Mouse (Mus musculus): Measurements from ENCODE around the gene Pomc. TPM values are rescaled to one million over a fixed set of nuclear protein-coding genes. Genes with fewer than 3 reads are reported as not detected.
"Not testable (repeated sequence)": the region's sequence is repeated elsewhere in the genome, so short reads cannot be mapped to it uniquely, and the experiment has no call there.

Gene Pomc
- polyA plus RNA-seq, 1 experiment from 2014 or later = 4.5 TPM

DNA sequence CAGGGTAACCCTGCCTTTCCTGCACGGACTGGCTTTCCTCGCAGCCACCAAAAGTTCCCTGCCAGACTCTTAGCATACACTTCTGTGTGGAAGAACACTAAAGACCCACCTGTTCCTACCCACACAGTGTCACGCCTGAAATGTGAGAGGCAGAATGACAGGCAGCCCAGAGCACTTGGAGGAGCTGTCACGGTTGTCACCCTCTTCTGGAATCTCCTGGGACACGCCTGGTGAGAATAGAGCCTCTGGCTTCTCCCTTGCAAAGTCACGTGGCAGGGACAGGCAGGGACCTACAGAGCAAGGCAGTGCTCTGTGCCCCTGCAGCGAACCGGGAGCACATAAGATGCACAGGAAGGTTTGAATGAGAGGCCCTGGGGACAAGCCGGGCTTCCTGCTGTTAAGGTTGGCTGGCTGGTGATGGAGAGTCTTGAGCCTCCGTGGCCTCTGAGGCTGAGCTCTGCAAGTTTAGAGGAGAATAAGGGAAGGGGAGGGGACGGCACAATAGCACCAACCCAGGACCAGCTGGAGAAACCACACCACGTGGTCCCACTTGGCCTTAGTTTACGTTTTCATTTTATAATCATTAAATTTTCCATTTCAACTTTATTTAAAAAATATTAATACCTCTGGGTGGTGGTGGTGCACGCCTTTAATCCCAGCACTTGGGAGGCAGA, 36.9 kb upstream of the Pomc start:
- no peaks in the 10 kb centered on the region for H3K27me3 ChIP-seq (ENCODE audit: control insufficient read depth, insufficient read depth, low read length)
- H3K4me3 ChIP-seq (replicated peaks; ENCODE audit: low read depth, low read length) = no peak overlapping the region
- peaks cover 5% of the 10 kb centered on the region; the same call in 1 of the 2 replicates for H3K4me1 ChIP-seq (ENCODE audit: control insufficient read depth, insufficient read depth, low read length)
- no peaks in the 10 kb centered on the region for H3K9me3 ChIP-seq (ENCODE audit: control insufficient read depth, low read length)
- H3K27ac ChIP-seq (replicated peaks; ENCODE audit: low read depth, low read length) = no peak overlapping the region
- H3K4me2 ChIP-seq (ENCODE audit: low read length) = peak overlapping the region; percentile 15; the same call in 1 of the 2 replicates
- ATAC-seq (ENCODE audit: low FRiP score, low TSS enrichment) = peak; percentile 64
- H3K9ac ChIP-seq (replicated peaks; ENCODE audit: low read length) = no peak overlapping the region
- peak; percentile 56 for DNase-seq
- H3K36me3 ChIP-seq (ENCODE audit: control insufficient read depth, insufficient read depth, low read length) = peaks cover 7% of the 10 kb centered on the region; the same call in 1 of the 2 replicates
- 17% methylated on average over 14 of the region's 14 CpGs for WGBS

DNA sequence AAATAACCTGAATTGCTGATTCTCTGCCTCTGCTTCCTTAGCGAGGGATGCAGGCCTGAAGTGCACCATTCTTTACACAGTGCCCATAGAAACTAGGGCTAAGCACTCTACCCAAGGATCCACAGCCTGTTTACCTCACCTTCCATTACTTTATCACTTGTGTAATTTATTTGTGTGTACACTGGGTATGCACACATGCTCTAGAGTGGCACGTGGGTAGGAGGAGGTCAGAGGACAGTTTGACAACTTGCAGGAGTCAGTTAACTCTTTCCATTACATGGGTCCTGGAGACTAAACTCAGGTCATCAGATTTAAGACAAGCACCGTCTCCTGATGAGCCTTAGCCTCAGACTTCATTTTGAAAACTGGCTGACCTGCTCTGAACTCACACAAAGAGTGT, 36.2 kb upstream of the Pomc start:
- DNase-seq = no peak
- peaks cover 5% of the 10 kb centered on the region; the same call in 1 of the 2 replicates for H3K4me1 ChIP-seq (ENCODE audit: control insufficient read depth, insufficient read depth, low read length)
- no peaks in the 10 kb centered on the region for H3K27me3 ChIP-seq (ENCODE audit: control insufficient read depth, insufficient read depth, low read length)
- no peak overlapping the region for H3K27ac ChIP-seq (replicated peaks; ENCODE audit: low read depth, low read length)
- no peak for ATAC-seq (ENCODE audit: low FRiP score, low TSS enrichment)
- H3K4me3 ChIP-seq (replicated peaks; ENCODE audit: low read depth, low read length) = no peak overlapping the region
- peaks cover 7% of the 10 kb centered on the region; the same call in 1 of the 2 replicates for H3K36me3 ChIP-seq (ENCODE audit: control insufficient read depth, insufficient read depth, low read length)
- 71% methylated on average over 3 of the region's 3 CpGs for WGBS
- H3K9me3 ChIP-seq (ENCODE audit: control insufficient read depth, low read length) = no peaks in the 10 kb centered on the region
- no peak overlapping the region for H3K4me2 ChIP-seq (ENCODE audit: low read length)
- H3K9ac ChIP-seq (replicated peaks; ENCODE audit: low read length) = no peak overlapping the region

DNA sequence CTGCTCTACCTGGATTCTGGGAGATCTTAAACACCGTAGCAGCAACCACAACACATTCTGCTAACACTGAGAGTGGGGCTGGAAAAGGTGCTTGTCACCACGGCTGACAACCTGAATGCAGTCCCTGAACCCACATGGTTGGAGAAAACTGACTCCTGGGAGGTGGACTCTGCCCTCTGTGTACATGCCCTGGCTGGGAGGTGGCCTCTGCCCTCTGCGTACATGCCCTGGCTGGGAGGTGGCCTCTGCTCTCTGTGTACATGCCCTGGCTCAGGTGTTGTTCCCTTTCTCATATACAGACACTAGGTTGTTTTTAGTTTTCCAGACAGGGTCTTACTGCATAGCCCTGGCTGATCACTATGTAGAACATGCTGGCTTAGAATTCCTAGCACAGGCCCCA, 35.3 kb upstream of the Pomc start:
- Histone ChIP-seq H3K4me2 (ENCODE audit: low read length) (no peak overlapping the region), H3K4me1 (ENCODE audit: control insufficient read depth, insufficient read depth, low read length) (peaks cover 5% of the 10 kb centered on the region; the same call in 1 of the 2 replicates), H3K36me3 (ENCODE audit: control insufficient read depth, insufficient read depth, low read length) (peaks cover 5% of the 10 kb centered on the region; the same call in 1 of the 2 replicates), H3K9ac (replicated peaks; ENCODE audit: low read length) (no peak overlapping the region), H3K27me3 (ENCODE audit: control insufficient read depth, insufficient read depth, low read length) (no peaks in the 10 kb centered on the region), H3K27ac (replicated peaks; ENCODE audit: low read depth, low read length) (no peak overlapping the region), H3K4me3 (replicated peaks; ENCODE audit: low read depth, low read length) (no peak overlapping the region), H3K9me3 (ENCODE audit: control insufficient read depth, low read length) (no peaks in the 10 kb centered on the region)
- ATAC-seq (ENCODE audit: low FRiP score, low TSS enrichment) (no peak), DNase-seq (no peak)
- 90% methylated on average over 3 of the region's 3 CpGs for WGBS

DNA sequence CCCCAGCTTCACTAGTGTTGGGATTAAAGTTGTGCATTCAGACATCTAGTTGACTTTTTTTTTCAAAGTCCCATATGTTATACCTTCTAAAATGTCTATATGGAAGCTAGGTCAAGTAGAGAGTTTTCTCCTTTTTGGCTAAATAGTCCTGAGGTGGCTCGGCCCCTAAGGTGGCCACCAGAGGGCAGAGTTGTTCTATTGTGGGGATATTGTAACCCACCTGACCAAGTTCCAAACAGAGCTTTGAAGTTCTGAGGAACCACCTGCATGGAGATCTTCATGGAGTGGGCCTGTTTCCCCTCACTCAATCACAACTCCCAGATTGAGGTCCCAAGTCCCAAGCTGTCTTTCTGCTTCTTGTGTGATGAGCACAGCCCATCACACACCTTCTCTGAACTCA, 28.6 kb upstream of the Pomc start:
- no peak overlapping the region for H3K9ac ChIP-seq (replicated peaks; ENCODE audit: low read length)
- no peak overlapping the region for H3K27ac ChIP-seq (replicated peaks; ENCODE audit: low read depth, low read length)
- H3K27me3 ChIP-seq (ENCODE audit: control insufficient read depth, insufficient read depth, low read length) = no peaks in the 10 kb centered on the region
- DNase-seq (peak; percentile 88), ATAC-seq (ENCODE audit: low FRiP score, low TSS enrichment) (no peak)
- no peaks in the 10 kb centered on the region for H3K4me1 ChIP-seq (ENCODE audit: control insufficient read depth, insufficient read depth, low read length)
- H3K4me2 ChIP-seq (ENCODE audit: low read length) = no peak overlapping the region
- H3K9me3 ChIP-seq (ENCODE audit: control insufficient read depth, low read length) = no peaks in the 10 kb centered on the region
- no peak overlapping the region for H3K4me3 ChIP-seq (replicated peaks; ENCODE audit: low read depth, low read length)
- H3K36me3 ChIP-seq (ENCODE audit: control insufficient read depth, insufficient read depth, low read length) = no peaks in the 10 kb centered on the region
- 0% methylated on average over 1 of the region's 1 CpGs for WGBS

DNA sequence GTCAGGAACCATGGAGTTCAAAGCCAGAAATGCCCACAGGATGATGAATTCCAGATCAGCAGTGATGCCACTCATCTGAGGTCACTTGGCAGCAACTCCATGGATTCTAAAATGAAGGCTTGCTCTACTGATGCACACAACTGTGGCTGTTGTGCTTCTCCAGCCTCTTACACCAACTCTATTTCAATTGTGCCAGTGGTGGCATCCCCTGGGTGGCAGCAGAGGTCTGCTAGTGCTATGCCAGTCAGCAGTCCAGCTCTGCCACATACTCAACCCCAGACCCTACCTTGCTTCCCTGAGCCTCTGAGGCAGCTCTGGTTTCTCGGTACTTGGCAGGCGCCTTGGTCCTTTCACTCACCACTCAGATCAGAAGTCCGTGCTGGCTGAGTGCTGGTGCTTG, 25.9 kb upstream of the Pomc start:
- Histone ChIP-seq H3K4me1 (ENCODE audit: control insufficient read depth, insufficient read depth, low read length) (no peaks in the 10 kb centered on the region), H3K9me3 (ENCODE audit: control insufficient read depth, low read length) (no peaks in the 10 kb centered on the region), H3K27me3 (ENCODE audit: control insufficient read depth, insufficient read depth, low read length) (no peaks in the 10 kb centered on the region), H3K4me3 (replicated peaks; ENCODE audit: low read depth, low read length) (no peak overlapping the region), H3K36me3 (ENCODE audit: control insufficient read depth, insufficient read depth, low read length) (no peaks in the 10 kb centered on the region), H3K4me2 (ENCODE audit: low read length) (no peak overlapping the region), H3K27ac (replicated peaks; ENCODE audit: low read depth, low read length) (no peak overlapping the region), H3K9ac (replicated peaks; ENCODE audit: low read length) (no peak overlapping the region)
- ATAC-seq (ENCODE audit: low FRiP score, low TSS enrichment) (no peak), DNase-seq (no peak)
- WGBS = 88% methylated on average over 3 of the region's 3 CpGs

DNA sequence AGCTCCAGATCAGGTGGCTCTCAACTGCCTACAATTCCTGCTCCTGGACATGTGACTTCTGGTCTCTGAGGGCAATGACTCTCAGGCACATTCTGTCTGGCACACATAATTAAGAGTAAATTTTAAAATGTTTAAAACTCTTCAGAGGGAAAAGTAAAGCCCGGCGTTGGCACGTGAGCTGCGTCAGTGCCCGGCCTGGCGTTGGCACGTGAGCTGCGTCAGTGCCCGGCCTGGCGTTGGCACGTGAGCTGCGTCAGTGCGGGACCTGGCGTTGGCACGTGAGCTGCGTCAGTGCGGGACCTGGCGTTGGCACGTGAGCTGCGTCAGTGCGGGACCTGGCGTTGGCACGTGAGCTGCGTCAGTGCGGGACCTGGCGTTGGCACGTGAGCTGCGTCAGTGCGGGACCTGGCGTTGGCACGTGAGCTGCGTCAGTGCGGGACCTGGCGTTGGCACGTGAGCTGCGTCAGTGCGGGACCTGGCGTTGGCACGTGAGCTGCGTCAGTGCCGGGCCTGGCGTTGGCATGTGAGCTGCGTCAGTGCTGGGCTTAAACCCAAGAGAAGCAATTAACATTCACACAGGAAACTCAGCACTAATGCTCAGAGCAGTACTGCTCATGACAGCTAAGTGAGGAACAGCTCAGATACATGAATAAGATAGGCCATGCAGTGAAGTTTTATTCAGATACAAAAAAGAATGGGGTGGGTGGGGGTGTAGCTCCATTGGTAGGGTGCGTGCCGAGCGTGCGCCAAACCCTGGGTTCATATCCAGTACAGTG, 24.5 kb upstream of the Pomc start:
- H3K36me3 ChIP-seq (ENCODE audit: control insufficient read depth, insufficient read depth, low read length); H3K27ac ChIP-seq (replicated peaks; ENCODE audit: low read depth, low read length); H3K9me3 ChIP-seq (ENCODE audit: control insufficient read depth, low read length); H3K27me3 ChIP-seq (ENCODE audit: control insufficient read depth, insufficient read depth, low read length); H3K4me3 ChIP-seq (replicated peaks; ENCODE audit: low read depth, low read length); ATAC-seq (ENCODE audit: low FRiP score, low TSS enrichment); H3K4me2 ChIP-seq (ENCODE audit: low read length); DNase-seq; H3K9ac ChIP-seq (replicated peaks; ENCODE audit: low read length); H3K4me1 ChIP-seq (ENCODE audit: control insufficient read depth, insufficient read depth, low read length): not testable (repeated sequence)
- 94% methylated on average over 30 of the region's 47 CpGs for whole genome bisulfite sequencing

DNA sequence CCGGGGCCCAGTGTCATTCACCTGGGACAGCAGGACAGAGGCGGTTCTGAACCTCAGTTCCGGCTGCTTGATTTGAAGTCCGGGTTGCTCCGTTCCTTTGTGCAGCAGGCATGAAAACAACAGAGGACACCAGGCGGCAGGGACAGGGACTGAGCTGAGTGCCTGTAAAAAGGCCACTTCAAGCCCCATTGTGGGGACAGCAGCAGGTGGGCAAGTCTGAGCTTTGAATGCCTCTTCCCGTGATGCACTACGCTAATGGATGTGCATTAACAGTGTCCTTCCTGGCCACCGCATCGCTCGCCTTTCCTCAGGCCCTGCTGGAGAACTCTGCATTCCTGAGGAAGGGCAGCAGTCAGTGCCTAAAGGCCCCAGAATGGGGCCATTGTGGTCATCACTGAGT, 12.7 kb upstream of the Pomc start:
- Histone ChIP-seq H3K27ac (replicated peaks; ENCODE audit: low read depth, low read length) (no peak overlapping the region), H3K36me3 (ENCODE audit: control insufficient read depth, insufficient read depth, low read length) (no peaks in the 10 kb centered on the region), H3K9ac (replicated peaks; ENCODE audit: low read length) (no peak overlapping the region), H3K27me3 (ENCODE audit: control insufficient read depth, insufficient read depth, low read length) (no peaks in the 10 kb centered on the region), H3K4me1 (ENCODE audit: control insufficient read depth, insufficient read depth, low read length) (no peaks in the 10 kb centered on the region), H3K4me2 (ENCODE audit: low read length) (0 out of 2 replicates have a peak overlapping the region, but pooled peaks have one; percentile 1), H3K4me3 (replicated peaks; ENCODE audit: low read depth, low read length) (no peak overlapping the region), H3K9me3 (ENCODE audit: control insufficient read depth, low read length) (no peaks in the 10 kb centered on the region)
- ATAC-seq (ENCODE audit: low FRiP score, low TSS enrichment) (no peak), DNase-seq (peak; percentile 29)
- WGBS = 5% methylated on average over 11 of the region's 11 CpGs

DNA sequence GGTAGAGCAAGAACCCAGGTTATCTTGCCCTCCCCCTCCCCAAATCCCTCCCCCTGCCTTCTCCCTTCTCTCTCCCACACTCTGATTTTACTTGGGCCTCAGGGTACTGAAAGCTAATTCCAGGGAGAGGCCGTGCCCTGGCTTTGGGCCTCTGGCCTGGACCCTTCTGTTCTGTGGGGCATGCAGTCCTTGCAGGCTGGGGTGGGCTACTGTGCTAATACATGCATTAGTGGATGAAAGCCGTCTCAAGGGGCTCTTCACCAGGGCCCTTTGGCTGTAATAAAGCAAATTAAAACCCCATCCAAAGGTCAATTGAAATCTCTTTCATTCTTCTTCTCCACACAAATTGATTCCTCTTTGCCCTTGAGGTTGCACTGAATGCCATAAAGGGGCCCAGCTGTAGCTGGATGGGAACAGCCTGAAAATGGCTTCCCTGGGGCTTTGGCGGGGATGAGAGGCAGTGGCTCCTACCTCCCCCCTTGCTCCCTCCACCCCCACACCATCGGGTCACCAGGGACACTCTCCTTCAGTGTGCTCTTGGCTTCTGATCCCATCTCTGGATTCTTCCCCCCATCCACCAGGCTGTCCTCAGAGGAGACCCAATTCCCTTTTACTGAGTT, 10.2 kb upstream of the Pomc start:
- Histone ChIP-seq H3K4me3 (replicated peaks; ENCODE audit: low read depth, low read length) (no peak overlapping the region), H3K9ac (replicated peaks; ENCODE audit: low read length) (no peak overlapping the region), H3K4me1 (ENCODE audit: control insufficient read depth, insufficient read depth, low read length) (no peaks in the 10 kb centered on the region), H3K36me3 (ENCODE audit: control insufficient read depth, insufficient read depth, low read length) (no peaks in the 10 kb centered on the region), H3K27me3 (ENCODE audit: control insufficient read depth, insufficient read depth, low read length) (no peaks in the 10 kb centered on the region), H3K9me3 (ENCODE audit: control insufficient read depth, low read length) (no peaks in the 10 kb centered on the region), H3K27ac (replicated peaks; ENCODE audit: low read depth, low read length) (no peak overlapping the region), H3K4me2 (ENCODE audit: low read length) (no peak overlapping the region)
- DNase-seq (peak; percentile 26), ATAC-seq (ENCODE audit: low FRiP score, low TSS enrichment) (no peak)
- 33% methylated on average over 4 of the region's 4 CpGs for WGBS

All from midbrain, embryonic 14.5 days (tissue).